Mouse (Mus musculus) heart, embryonic 11.5 days (tissue): ENCODE data around the gene Kcnj10. TPM values are rescaled to one million over a fixed set of nuclear protein-coding genes. Genes with fewer than 3 reads are reported as not detected.
A peak's percentile ranks its signal among the peaks of the same experiment; 100 is the strongest.

ENCODE experiments used
- ATAC-seq: fragments of 200-750 bp; cut with Nextera tagmentation; replicated peaks from 2 replicates; pipeline ENCODE4 v1.8.0; 2017; ENCODE audit warnings: moderate library complexity; ENCODE audit not compliant: insufficient number of reproducible peaks, low FRiP score, low TSS enrichment
- H3K27ac ChIP-seq: fragments of 300-500 bp; sonication (generic); 2 replicates; pipeline ENCODE4 v1.5.1; 2014; ENCODE audit warnings: mild to moderate bottlenecking, low read depth, low read length
- H3K27me3 ChIP-seq: fragments of 300-500 bp; sonication (generic); 2 replicates; pipeline ENCODE4 v1.6.1; 2014; ENCODE audit warnings: mild to moderate bottlenecking, low read length, mixed read lengths; ENCODE audit not compliant: control insufficient read depth, insufficient read depth
- H3K36me3 ChIP-seq: fragments of 300-500 bp; sonication (generic); 2 replicates; pipeline ENCODE4 v1.6.1; 2014; ENCODE audit warnings: mild to moderate bottlenecking, low read length, moderate library complexity, mixed read lengths; ENCODE audit not compliant: control insufficient read depth, insufficient read depth
- H3K4me1 ChIP-seq: fragments of 300-500 bp; sonication (generic); 2 replicates; pipeline ENCODE4 v1.6.1; 2014; ENCODE audit warnings: low read length; ENCODE audit not compliant: control insufficient read depth, insufficient read depth
- H3K4me2 ChIP-seq: fragments of 300-500 bp; sonication (generic); 2 replicates; pipeline ENCODE4 v1.6.1; 2014; ENCODE audit warnings: mild to moderate bottlenecking, moderate library complexity
- H3K4me3 ChIP-seq: fragments of 300-500 bp; sonication (generic); 2 replicates; pipeline ENCODE4 v1.5.1; 2014; ENCODE audit warnings: low read depth, low read length
- H3K9ac ChIP-seq: fragments of 300-500 bp; sonication (generic); 2 replicates; pipeline ENCODE4 v1.6.1; 2014; ENCODE audit warnings: mild to moderate bottlenecking, low read depth, low read length, moderate library complexity
- H3K9me3 ChIP-seq: fragments of 300-500 bp; sonication (generic); replicated peaks from 2 replicates; pipeline ENCODE4 v1.6.1; 2016; ENCODE audit warnings: low read length; ENCODE audit not compliant: control insufficient read depth
- WGBS: fragments of 180-500 bp; shearing (Covaris S2); extraction: QIAGEN DNeasy Blood & Tissue Kit; methylation state at CpG from one replicate; pipeline ENCODE4 v1.1.7; 2014; ENCODE audit not compliant: insufficient replicate concordance; 5-methylcytosine and 5-hydroxymethylcytosine counted together
- polyA plus RNA-seq: library from polyadenylated mRNA; unstranded; fragments of >200 nt; fragmentation: Nextera tagmentation; extraction: Ambion mirVana; gene quantifications from 2 replicates; pipeline ENCODE4 v1.2.1, GENCODE M21; 2014

The Kcnj10 gene
- polyA plus RNA-seq, 1 experiment from 2014 or later = 0.09 TPM

DNA sequence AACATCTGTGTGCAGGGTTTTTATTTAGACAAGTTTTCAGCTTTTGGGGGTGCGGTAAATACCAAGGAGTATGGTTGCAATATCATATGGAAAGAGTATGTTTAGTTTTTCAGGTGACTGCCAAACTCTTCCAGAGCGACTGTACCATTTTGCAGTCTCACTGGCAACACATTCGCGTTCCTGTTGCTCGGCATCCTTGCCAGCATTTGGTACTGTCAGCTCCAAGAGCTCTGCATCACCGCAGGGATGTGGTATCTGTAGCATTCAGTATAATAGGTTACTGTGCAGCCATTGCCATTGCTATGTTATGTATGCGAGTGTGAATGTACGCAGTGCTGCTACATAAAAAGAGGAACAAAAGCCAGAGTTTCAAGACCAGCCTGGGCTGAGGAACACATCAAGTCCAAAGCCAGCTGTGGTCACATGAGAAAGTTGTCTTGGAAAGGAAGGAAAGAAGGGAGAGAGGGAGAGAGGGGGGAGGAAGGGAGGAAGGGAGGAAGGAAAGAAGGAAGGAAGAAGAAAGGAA is 9.5 kb upstream of the Kcnj10 start:
- ATAC-seq = no peak
- Histone ChIP-seq H3K27me3 (peaks cover 71% of the 10 kb centered on the region), H3K9ac (no peak overlapping the region), H3K9me3 (0 out of 2 replicates have a peak, but pooled peaks cover 2% of the 10 kb centered on the region), H3K4me1 (no peaks in the 10 kb centered on the region), H3K27ac (no peak overlapping the region), H3K36me3 (no peaks in the 10 kb centered on the region), H3K4me3 (no peak overlapping the region), H3K4me2 (no peak overlapping the region)
- WGBS = 72% methylated on average over 8 of the region's 8 CpGs

GRCm38 (mm10) chr1:172332925-172333324 is 8.1 kb upstream of the Kcnj10 start:
- Histone ChIP-seq H3K36me3 (no peaks in the 10 kb centered on the region), H3K27me3 (peaks cover 61% of the 10 kb centered on the region), H3K4me1 (no peaks in the 10 kb centered on the region), H3K4me3 (no peak overlapping the region), H3K4me2 (no peak overlapping the region), H3K9ac (no peak overlapping the region), H3K27ac (no peak overlapping the region), H3K9me3 (no peaks in the 10 kb centered on the region)
- no peak for ATAC-seq
- 72% methylated on average over 2 of the region's 2 CpGs for WGBS

GRCm38 (mm10) chr1:172333512-172333911 is 7.5 kb upstream of the Kcnj10 start:
- H3K4me1 ChIP-seq = no peaks in the 10 kb centered on the region
- no peak overlapping the region for H3K9ac ChIP-seq
- no peaks in the 10 kb centered on the region for H3K36me3 ChIP-seq
- peaks cover 55% of the 10 kb centered on the region for H3K27me3 ChIP-seq
- no peak overlapping the region for H3K4me2 ChIP-seq
- no peak overlapping the region for H3K27ac ChIP-seq
- no peaks in the 10 kb centered on the region for H3K9me3 ChIP-seq
- H3K4me3 ChIP-seq = no peak overlapping the region
- no peak for ATAC-seq
- 12% methylated on average over 3 of the region's 3 CpGs for WGBS

DNA sequence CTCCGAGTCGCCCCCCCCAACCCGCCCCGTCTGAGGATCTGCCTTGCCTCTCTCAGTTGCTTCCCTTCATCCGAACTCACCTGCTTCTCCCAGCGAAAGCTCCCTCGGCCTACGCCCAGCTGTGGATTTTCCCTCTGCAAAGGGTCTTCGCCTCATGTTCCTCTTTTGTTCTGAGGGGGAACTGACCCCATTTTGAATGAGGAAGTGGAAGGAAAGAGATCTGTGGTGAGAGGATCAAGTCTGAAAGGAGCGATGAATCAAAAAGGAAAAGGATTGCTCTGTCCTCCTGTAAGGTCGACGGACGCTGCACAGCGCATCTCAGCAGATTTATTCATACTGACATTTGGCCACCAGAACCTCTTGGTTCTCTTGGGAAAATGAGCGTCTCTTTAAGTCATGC is 5.2 kb upstream of the Kcnj10 start:
- ATAC-seq = no peak
- H3K4me3 ChIP-seq = no peak overlapping the region
- H3K27ac ChIP-seq = no peak overlapping the region
- WGBS = 64% methylated on average over 15 of the region's 15 CpGs
- no peak overlapping the region for H3K4me2 ChIP-seq
- peaks cover 51% of the 10 kb centered on the region for H3K27me3 ChIP-seq
- H3K4me1 ChIP-seq = 0 out of 2 replicates have a peak, but pooled peaks cover 5% of the 10 kb centered on the region
- H3K36me3 ChIP-seq = no peaks in the 10 kb centered on the region
- no peak overlapping the region for H3K9ac ChIP-seq
- no peaks in the 10 kb centered on the region for H3K9me3 ChIP-seq

DNA sequence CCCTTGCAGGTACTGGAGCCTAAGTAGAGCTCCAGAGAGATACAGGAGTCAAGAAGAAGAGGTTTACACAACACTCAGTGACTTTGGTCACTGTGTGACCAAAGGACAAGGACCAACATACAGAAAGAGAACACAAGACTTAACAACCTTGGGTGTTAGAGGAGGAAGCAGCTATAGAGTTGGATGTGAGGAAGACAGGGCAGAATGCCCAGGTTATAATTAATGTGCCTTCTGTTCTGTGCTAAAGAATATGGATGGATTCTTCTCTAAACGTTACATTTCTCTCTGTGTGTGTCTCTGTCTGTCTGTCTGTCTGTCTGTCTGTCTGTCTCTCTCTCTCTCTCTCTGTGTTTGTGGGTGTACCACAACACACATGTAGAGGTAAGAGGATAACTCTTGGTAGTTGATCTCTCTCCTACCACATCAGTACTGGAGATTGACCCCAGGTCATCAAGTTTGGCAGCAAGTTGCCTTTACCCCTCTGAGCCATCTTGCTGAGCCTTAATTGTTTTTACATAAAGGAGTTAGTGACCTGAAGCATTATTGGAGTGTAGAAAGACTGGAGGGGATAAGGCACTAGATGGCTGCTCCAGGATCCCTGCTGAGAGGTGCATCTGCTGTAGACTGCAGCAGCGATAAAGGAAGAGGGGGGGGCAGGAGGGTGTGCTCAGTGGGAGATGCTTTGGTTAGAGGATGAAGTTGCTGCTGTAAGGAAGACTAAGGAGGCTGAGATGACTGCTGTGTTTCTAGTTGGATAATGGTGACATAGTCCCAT is 3.4 kb upstream of the Kcnj10 start:
- H3K4me1 ChIP-seq = 0 out of 2 replicates have a peak, but pooled peaks cover 5% of the 10 kb centered on the region
- H3K27me3 ChIP-seq = peaks cover 62% of the 10 kb centered on the region
- no peak overlapping the region for H3K9ac ChIP-seq
- no peaks in the 10 kb centered on the region for H3K9me3 ChIP-seq
- no peak for ATAC-seq
- no peak overlapping the region for H3K4me3 ChIP-seq
- H3K27ac ChIP-seq = no peak overlapping the region
- no peaks in the 10 kb centered on the region for H3K36me3 ChIP-seq
- 35% methylated on average over 2 of the region's 2 CpGs for WGBS
- no peak overlapping the region for H3K4me2 ChIP-seq

DNA sequence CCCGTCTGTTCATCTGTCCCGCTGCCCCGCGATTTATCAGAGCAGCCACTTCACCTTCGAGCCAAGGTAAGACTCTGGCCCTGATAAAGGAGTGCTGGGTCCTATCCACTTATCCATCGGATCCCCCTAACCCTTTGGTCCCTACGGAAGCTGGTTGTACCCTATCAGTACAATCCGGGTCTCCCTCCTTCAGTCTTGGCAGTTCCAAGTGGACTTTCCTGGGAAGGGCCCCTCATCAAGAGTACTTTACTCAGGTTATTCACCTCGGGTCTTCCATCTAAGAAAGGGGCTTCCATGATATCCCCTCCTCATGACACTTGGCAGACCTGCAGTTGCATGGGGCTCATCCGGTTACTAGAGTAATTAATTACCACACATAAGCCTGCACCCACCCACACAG is 376 bp downstream of the Kcnj10 start:
- ATAC-seq = no peak
- H3K9me3 ChIP-seq = no peaks in the 10 kb centered on the region
- peak overlapping the region; percentile 77 for H3K4me2 ChIP-seq
- WGBS = 14% methylated on average over 10 of the region's 10 CpGs
- H3K9ac ChIP-seq = no peak overlapping the region
- peak overlapping the region; percentile 41 for H3K4me3 ChIP-seq
- no peaks in the 10 kb centered on the region for H3K36me3 ChIP-seq
- 0 out of 2 replicates have a peak, but pooled peaks cover 5% of the 10 kb centered on the region for H3K4me1 ChIP-seq
- H3K27ac ChIP-seq = no peak overlapping the region
- H3K27me3 ChIP-seq = peaks cover 48% of the 10 kb centered on the region

- no peak for ATAC-seq
- 65% methylated on average over 3 of the region's 3 CpGs for WGBS
- H3K9me3 ChIP-seq = no peaks in the 10 kb centered on the region
- H3K36me3 ChIP-seq = no peaks in the 10 kb centered on the region
- H3K27me3 ChIP-seq = peaks cover 44% of the 10 kb centered on the region
- H3K9ac ChIP-seq = no peak overlapping the region
- no peak overlapping the region for H3K4me2 ChIP-seq
- 0 out of 2 replicates have a peak, but pooled peaks cover 5% of the 10 kb centered on the region for H3K4me1 ChIP-seq
- H3K27ac ChIP-seq = no peak overlapping the region
- H3K4me3 ChIP-seq = no peak overlapping the region
Observed at GRCm38 (mm10) chr1:172342729-172343128, 1.7 kb downstream of the Kcnj10 start.

- H3K27ac ChIP-seq = no peak overlapping the region
- H3K27me3 ChIP-seq = peaks cover 47% of the 10 kb centered on the region
- no peak overlapping the region for H3K9ac ChIP-seq
- no peaks in the 10 kb centered on the region for H3K9me3 ChIP-seq
- H3K4me2 ChIP-seq = no peak overlapping the region
- 0 out of 2 replicates have a peak, but pooled peaks cover 5% of the 10 kb centered on the region for H3K4me1 ChIP-seq
- 47% methylated on average over 3 of the region's 3 CpGs for WGBS
- H3K4me3 ChIP-seq = no peak overlapping the region
- no peaks in the 10 kb centered on the region for H3K36me3 ChIP-seq
- no peak for ATAC-seq
Observed at GRCm38 (mm10) chr1:172343914-172344313, 2.9 kb downstream of the Kcnj10 start.
